In genomic region chr19:53080921-53081320, GRCm38 (mm10) we compare ENCODE assay signal across 11 mouse cellular contexts. TPM values are rescaled to one million over a fixed set of nuclear protein-coding genes. Genes with fewer than 3 reads are reported as not detected.
DNase-seq lines count a peak whose midpoint lies in the region; ATAC-seq and TF ChIP-seq lines count a peak whose summit lies in the region.
"Had no signal": no experiment of that assay in that cellular context is flagged by ENCODE, and none has a peak within 500 bp of the region (broad histone marks: within the 10 kb centered on the region; RNA-seq: fewer than 3 reads in every experiment).

No protein-coding gene starts in this region.

- TF ChIP-seq CTCF in gastrocnemius, adult 2 months (IDR thresholded peaks at IDR 0.05), result no peak

- intact Hi-C loops in gastrocnemius, adult 2 months (cut with DNase I), result no loop called here

- H3K27ac ChIP-seq in gastrocnemius, adult 2 months, result peak overlapping the region; percentile 66
- H3K27ac ChIP-seq in intestine, embryonic 16.5 days (ENCODE audit: low read length), result peak overlapping the region; percentile 88
- H3K27ac ChIP-seq in limb, embryonic 13.5 days, result peak overlapping the region; percentile 83
- H3K27ac ChIP-seq: layer of hippocampus, adult 2 months; macrophage had no signal

- peak; percentile 36 for DNase-seq in gastrocnemius, adult 2 months
- no peak for DNase-seq in gastrocnemius, postnatal 4 days (ENCODE audit: low spot score in 2 of 2)
- DNase-seq in cerebellum, adult 9-10 months, result peak; percentile 77
- DNase-seq in spleen, postnatal 36 days (ENCODE audit: low spot score in 2 of 2), result no peak
- no peak for DNase-seq in testis, postnatal 10 days (ENCODE audit: low spot score)
- DNase-seq: heart, postnatal 14 days had no signal

- WGBS in intestine, embryonic 16.5 days, result 23% methylated on average over 6 of the region's 6 CpGs
- 4% methylated on average over 6 of the region's 6 CpGs for WGBS in limb, embryonic 13.5 days

- peaks cover 35% of the 10 kb centered on the region for H3K4me1 ChIP-seq in intestine, embryonic 16.5 days (ENCODE audit: control insufficient read depth, insufficient read depth, low read length)
- H3K4me1 ChIP-seq in limb, embryonic 13.5 days, result peaks cover 74% of the 10 kb centered on the region

- H3K27me3 ChIP-seq in intestine, embryonic 16.5 days (replicated peaks; ENCODE audit: control insufficient read depth, insufficient read depth, low read length), result no peaks in the 10 kb centered on the region
- H3K27me3 ChIP-seq in limb, embryonic 13.5 days, result no peaks in the 10 kb centered on the region

- no peak overlapping the region for H3K4me3 ChIP-seq in gastrocnemius, adult 2 months
- no peak overlapping the region for H3K4me3 ChIP-seq in intestine, embryonic 16.5 days (ENCODE audit: low read length)
- H3K4me3 ChIP-seq in limb, embryonic 13.5 days, result no peak overlapping the region
- H3K4me3 ChIP-seq: layer of hippocampus, adult 2 months had no signal

- no peaks in the 10 kb centered on the region for H3K36me3 ChIP-seq in intestine, embryonic 16.5 days (ENCODE audit: control insufficient read depth, insufficient read depth, low read length)
- no peaks in the 10 kb centered on the region for H3K36me3 ChIP-seq in limb, embryonic 13.5 days

- peak overlapping the region; percentile 29 for H3K4me2 ChIP-seq in intestine, embryonic 16.5 days (ENCODE audit: low read depth, low read length)
- peak overlapping the region; percentile 26 for H3K4me2 ChIP-seq in limb, embryonic 13.5 days (replicated peaks)

- ATAC-seq in intestine, embryonic 16.5 days, result peak; percentile 79
- ATAC-seq in limb, embryonic 13.5 days (ENCODE audit: low FRiP score, low read depth), result peak; percentile 84
- no peak for ATAC-seq in frontal cortex, adult (ENCODE audit: low TSS enrichment)

- no peaks in the 10 kb centered on the region for H3K9me3 ChIP-seq in intestine, embryonic 16.5 days (ENCODE audit: control insufficient read depth, low read length)
- H3K9me3 ChIP-seq in limb, embryonic 13.5 days, result no peaks in the 10 kb centered on the region

- no peak overlapping the region for H3K9ac ChIP-seq in intestine, embryonic 16.5 days (ENCODE audit: low read depth, low read length)
- no peak overlapping the region; the same call in 1 of the 2 replicates for H3K9ac ChIP-seq in limb, embryonic 13.5 days

RNA-seq across cellular contexts. Expression of gene Xpnpep1, which starts 40.9 kb away (rescaled TPM):
- total RNA-seq in gastrocnemius, adult 2 months (2021), result 10 to 100 TPM; 41.9 to 48.9 TPM
- total RNA-seq in gastrocnemius, postnatal 4 days (2021), result 10 to 100 TPM; 85.3 to 91.8 TPM
- 231 and 264 TPM in 2 replicates for polyA plus RNA-seq in intestine, embryonic 16.5 days (2015; fragmentation: Nextera tagmentation; extraction: Ambion mirVana)
- polyA plus RNA-seq in limb, embryonic 13.5 days (2015; fragmentation: Nextera tagmentation; extraction: Ambion mirVana), result 153 and 163 TPM in 2 replicates

RNA-seq across cellular contexts. Expression of gene Add3, which starts 59.3 kb away (rescaled TPM):
- 10 to 100 TPM; 17.0 to 29.5 TPM for total RNA-seq in gastrocnemius, adult 2 months (2021)
- total RNA-seq in gastrocnemius, postnatal 4 days (2021), result 10 to 100 TPM; 76.6 to 85.1 TPM
- polyA plus RNA-seq in intestine, embryonic 16.5 days (2015; fragmentation: Nextera tagmentation; extraction: Ambion mirVana), result 120 and 121 TPM in 2 replicates
- 93.1 and 97.6 TPM in 2 replicates for polyA plus RNA-seq in limb, embryonic 13.5 days (2015; fragmentation: Nextera tagmentation; extraction: Ambion mirVana)

Comparison
In these comparisons a context has a peak if more than half of its experiments do, and no peak if none do; other contexts are left out.
1. DNase-seq: peak in gastrocnemius, adult 2 months (single experiment) and cerebellum, adult 9-10 months (single experiment); none in gastrocnemius, postnatal 4 days (0 of 2), spleen, postnatal 36 days (0 of 2) and testis, postnatal 10 days (single experiment).
2. Peak in every context shown above with its lines, with median percentiles within 50 percentile points of each other: H3K27ac ChIP-seq.